Mouse (Mus musculus) activated CD4-positive, CD25-positive, alpha-beta regulatory T cell, adult 4 months (primary cell): ENCODE measurements around the gene Wdr4. TPM values are rescaled to one million over a fixed set of nuclear protein-coding genes. Genes with fewer than 3 reads are reported as not detected.
A peak's percentile ranks its signal among the peaks of the same experiment; 100 is the strongest.
"Not testable (repeated sequence)": the region's sequence is repeated elsewhere in the genome, so short reads cannot be mapped to it uniquely, and the experiment has no call there.

ENCODE experiments used
- ATAC-seq: one replicate; pipeline ENCODE4 v1.8.0; 2017
- polyA plus RNA-seq, 2 experiments: library from polyadenylated mRNA; unstranded; fragments of 100-300 nt; shearing (Covaris generic); gene quantifications; one replicate each; pipeline ENCODE4 v1.2.1; 2017

Wdr4 gene
- 10 to 100 TPM; 14.4 to 16.2 TPM for polyA plus RNA-seq

DNA sequence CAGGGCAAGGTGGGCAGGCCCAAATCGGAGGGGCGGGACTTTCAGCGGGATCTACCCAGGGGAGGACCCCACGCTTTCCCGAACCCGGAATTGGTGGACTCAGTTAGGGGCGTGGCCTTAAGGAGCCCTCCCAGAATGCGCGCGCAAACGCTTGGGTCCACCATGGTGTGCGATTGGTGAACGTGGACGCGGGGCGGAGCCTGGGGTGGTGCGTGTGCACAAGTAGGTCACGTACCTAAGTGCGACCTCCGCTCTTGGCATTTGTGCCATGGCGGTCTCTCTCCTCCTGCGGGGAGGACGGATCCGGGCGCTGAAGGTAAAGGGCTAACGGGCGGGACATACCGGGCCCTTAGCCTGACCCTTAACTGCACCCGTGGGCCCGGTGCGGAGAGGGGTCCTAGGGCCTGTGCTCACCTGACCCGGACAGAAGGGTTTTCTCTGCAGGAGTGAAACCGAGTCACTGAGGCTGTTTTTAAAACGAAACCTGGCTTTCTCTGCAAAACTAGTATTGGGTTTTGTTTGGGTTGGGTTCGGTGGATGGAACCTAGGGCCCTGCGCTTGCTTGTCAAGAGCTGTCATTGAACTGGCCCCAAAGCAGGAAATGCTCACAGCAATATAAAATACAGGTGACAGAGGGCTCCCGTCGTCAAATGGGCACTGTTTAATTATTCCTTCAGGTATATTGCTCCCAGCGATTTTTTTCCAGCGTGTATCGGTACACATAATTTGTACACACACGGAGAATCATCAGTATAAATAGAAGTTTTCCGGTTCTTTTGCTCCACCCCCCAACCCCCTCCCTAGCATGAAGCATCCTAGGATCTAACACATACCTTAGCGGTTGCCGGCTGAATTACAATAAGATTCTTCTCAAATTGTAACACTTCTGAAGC is at the start of gene Wdr4, which contains the start of gene Ndufv3:
TSS of gene Wdr4 (minus strand) at position 35 of the 893 bp plus-strand sequence.
TSS of gene Ndufv3 (plus strand) at position 170 of the 893 bp plus-strand sequence.
- peak; percentile 94 for ATAC-seq

DNA sequence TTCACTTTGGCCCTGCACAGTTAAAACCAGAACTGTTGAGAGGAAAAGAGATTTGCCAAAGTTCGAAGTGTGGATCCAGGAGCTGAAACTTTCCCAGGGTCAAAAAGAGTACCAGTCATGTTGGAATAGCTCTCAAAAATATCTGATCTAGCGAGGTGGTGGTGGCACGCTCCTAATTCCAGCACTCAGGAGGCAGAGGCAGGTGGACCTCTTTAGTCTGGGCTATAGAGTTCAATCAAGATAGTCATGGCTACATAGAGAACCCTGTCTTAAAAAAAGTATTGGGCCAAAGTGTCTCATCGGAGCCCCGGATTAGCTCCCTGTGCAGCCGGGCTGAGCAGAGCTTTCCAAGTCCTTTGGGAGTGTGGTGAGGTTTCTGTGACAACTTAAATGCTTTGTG is 46.5 kb upstream of the Wdr4 start:
- ATAC-seq: no peak

DNA sequence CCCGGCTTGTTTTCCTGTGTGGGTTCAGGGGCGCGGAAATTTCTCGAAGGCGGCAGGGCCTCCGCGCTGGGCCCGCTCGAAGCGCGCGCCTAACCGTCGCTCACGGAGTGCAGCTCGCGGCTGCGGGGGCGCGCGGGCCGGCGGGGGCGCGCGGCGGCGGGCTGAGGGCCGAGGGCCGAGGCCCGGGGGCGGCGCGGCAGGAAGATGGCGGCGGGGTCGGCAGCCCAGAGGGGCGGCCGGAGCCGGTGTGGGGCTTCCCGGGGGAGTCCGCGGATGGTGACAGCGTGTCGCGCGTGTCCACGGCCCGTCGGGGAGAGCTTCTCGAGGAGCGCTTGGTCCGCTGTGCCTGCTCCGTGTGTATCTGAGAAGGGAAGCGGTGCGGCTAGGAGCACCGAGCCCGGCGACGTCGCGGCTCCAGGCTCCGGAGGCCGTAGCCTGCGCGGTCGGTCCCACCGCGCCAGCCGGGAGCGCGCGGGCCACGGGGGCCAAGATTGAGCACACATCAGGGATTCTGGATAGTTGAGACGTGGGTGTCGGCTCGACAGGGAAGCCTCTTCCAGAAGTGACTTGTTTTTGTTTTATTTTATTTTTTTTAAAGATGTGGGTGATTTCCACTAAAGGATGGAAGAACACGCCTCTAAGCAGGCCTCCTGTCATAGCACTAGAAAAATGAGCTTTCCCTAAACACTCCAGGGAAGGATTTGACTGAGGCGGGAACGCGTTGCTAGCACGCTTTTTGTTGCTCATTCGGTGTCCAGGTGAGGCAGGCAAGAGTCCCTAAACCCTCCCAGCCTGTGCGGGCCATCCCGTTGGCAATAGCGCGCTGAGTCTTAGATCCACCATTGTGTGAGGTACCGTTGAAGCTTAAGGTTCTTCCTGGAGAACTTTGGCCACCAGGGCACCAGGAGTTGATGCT is 45.6 kb upstream of the Wdr4 start:
- peak; percentile 0 for ATAC-seq

DNA sequence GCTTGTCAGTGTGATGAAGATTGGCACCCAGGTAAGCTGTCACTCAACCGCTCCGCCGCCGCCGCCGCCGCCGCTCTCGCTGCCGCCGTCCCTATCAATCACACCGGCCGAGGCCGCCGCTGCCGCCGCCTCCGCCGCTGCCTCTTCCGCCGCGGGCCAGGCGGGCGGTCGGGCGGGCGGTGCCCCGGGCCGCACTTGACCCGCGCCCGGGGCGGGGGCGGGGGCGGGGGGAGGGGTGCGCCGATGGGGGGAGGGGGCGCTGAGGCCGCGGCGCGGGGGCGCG is 45.0 kb upstream of the Wdr4 start:
- ATAC-seq: no peak

DNA sequence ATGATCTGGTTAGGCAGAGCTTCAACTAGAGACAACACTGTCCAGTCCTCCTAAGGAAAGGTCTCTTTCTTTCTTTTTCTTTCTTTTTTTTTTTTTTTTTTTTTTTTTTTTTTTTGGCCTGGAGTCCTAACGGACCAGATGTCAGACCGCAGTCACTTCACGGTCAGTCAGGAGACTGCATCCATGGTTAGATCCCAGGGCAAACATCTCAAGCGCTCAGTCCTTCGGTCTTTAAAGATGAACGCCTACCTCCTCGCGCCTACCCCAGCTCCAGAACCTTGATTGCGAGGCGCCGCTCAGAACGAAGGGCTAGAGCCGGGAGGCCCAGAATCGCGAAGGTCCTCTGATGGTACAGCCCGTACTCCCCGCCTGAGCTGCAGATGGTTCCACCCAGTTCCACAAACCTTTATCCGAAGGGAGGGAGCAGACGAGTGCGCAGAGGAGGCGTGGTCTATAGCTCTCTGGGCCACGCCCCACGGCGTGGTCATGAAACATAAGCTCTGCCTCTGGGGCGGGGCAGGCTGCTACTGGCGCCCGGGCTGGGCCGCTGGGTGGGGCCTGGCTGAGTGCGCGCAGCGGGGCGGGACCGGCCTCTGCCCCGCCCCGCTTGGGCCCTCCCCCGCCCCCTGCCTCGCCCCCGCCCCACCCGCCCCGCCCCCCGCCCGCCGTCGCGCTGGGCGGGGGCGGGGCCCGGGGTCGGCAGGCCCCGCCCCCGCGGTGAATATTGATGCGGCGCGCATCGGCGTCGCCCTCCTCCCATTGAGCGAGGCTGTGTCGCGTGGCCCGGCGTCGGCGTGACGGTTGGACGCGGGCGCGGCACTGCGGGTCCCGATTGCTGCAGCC is 44.5 kb upstream of the Wdr4 start, which contains the start of gene Pknox1:
TSS of gene Pknox1 (plus strand) at position 720 of the 843 bp plus-strand sequence.
- peak; percentile 85 for ATAC-seq

DNA sequence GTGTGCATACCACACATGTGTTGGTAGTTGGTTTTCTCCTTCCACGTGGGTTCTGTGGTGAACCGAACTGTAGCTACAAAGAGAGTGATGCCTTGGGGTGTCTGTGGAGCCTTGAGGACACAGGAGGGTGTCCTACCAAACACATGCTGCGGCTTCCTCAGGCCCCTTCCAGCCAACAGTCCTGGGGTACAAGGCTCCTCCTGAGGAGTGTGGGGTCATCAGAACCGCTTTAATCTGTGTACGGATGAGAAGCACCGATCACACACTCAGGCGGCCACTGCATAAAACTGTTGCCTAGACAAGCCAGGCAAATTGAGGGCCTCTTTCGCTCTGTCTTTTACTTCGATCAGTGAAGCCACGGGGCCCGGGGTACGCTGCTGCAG is 43.8 kb upstream of the Wdr4 start:
- ATAC-seq: no peak

DNA sequence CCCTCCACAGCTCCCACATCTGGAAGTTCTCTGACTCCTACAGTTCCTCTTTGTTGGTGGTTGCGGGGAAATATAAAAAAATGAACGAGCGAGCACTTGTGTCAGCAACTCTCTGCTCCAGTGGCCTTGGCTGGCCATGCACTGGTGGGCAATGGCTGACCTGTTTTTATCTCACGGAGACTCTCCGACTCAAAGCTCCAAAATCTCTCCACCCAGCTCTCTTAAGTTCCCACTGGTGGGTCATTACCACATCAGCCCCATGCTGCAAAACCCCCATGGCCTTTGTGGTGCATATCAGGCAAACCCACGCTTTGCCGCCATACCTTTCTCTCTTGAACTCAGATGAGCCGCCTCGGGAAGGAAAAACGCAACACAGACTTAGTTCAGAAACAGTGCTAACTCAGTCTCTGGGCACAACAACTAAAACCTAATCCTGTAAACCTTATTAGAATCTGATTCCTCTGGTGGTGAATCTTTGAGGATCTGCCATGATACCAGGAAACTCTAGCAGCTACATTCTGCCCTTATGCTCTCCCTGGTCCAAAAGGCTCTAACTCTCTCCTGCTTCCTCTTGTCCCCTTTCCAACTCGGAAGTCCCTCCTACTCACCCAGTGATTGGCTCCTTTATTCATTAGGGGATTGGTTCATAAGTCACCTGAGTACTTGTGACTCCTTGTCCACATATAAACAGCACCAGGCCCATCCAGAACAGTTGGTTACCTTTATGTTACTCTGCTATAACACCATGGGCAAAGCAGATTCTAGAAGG is 39.4 kb upstream of the Wdr4 start:
- no peak for ATAC-seq

DNA sequence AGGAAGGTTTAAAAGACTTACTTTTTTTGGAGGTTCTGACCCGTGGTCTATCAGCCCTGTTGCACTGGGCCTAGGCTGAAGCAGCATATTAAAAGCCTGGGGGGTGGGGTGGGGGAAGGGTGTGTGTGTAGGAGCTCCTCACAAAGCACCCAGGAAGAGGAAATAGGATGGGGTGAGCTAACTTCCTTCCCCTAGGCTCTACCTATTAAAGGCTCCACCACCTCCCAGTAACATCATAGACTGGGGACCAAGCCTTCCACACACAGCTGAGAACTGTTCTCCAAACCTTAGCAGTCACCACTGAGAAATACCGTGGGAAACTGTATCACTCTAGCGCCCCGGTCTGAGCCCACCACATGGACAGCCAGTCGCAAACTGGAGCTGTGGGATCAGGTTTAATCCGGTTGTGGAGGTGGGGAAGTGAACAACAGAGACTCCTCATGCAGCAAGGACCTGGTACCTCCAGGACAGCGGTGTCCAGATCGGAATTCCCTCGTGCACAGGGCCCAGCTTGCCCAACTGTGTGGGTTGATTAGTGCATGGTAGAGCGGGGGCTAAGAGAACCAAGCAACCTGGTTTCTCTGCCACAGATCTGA is 38.3 kb upstream of the Wdr4 start:
- peak; percentile 57 for ATAC-seq

DNA sequence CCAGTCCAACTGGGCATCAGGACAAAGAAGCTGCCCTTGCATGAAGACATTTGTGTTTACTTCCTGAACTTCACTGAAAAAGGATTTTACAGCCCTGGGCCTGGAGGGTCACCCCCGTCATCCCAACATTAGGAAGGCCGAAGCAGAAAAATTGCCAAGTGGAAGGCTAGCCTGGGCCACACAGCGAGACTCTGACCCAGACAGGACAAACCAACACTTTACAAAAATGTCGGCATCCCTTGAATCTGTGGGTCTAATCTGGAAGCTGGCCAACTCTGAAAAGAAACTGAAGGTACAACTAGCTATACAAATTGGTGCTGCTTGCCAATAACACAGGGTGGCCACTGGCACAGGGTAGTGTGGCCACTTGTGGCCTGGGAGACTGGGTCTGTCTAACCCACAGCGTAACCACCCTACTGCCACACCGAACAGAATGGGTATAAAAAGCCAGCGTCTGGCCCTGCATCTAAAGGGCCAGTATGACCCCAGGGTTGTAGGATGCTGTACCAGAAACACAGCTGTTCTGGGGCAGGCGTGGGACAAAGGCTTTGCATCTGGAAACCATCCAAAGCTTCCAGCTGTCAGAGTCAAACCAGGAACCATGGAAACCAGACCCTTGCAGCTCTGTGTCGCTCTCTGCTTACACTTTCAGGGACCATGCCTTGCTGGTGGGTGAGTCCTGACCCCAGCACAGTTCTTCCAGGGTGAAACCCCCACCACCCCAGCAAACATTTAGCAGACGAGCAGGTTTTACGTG is 37.5 kb upstream of the Wdr4 start:
- ATAC-seq: no peak

DNA sequence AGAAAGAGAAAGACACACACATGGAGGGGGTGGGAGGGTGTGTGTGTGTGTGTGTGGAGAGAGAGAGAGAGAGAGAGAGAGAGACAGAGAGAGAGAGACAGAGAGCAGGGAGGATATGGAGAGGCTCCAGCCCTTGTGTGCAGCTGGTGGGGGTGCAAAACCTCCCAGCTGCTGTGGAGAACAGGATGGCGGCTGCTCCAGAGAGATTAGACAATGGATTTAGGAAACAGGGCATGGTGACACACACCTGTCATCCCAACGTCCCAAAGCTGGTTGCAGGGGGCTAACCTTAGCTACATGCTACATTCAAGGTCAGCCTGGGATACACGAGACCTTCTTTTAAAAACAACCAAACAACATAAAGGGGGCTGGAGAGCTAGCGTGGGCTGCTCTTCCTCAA is 36.5 kb upstream of the Wdr4 start:
- no peak for ATAC-seq

DNA sequence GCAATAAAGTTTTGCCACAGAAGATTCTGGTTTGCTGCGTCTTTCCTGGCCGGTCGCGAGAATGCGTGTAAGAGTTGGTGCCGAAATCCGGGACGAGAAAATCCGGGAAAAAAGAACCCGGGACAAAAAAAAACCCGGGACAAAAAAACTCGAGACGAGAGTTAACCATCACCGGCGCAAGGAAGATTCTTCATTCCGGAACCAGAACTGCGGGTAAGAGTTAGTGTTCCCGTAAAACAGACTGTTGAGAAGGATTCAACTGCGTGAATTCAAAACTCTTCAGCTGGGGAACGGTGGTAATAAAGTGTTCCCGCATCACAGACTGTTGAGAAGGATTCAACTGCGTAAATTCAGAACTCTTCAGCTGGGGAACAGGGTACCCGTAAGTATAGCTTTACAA is 32.8 kb upstream of the Wdr4 start:
- ATAC-seq: not testable (repeated sequence)

DNA sequence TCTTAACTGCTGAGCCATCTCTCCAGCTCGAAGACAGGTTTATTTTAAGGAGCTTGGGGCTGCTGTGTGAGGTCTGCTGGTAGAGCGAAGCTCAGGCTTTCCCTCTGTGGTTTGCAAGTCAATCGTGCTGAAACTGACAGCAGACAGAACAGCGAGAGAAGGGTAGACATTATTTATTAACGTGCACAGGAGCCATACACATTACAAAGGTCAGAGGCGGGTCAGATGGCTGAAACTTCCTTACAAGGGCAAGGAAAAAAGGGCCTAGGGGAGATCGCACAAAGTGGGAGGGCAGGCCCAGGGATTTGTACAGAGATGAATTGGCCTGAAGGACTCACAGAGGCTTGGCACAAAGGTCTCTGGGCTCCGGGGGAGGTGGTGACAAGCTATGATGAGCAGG is 29.6 kb upstream of the Wdr4 start:
- ATAC-seq: no peak

DNA sequence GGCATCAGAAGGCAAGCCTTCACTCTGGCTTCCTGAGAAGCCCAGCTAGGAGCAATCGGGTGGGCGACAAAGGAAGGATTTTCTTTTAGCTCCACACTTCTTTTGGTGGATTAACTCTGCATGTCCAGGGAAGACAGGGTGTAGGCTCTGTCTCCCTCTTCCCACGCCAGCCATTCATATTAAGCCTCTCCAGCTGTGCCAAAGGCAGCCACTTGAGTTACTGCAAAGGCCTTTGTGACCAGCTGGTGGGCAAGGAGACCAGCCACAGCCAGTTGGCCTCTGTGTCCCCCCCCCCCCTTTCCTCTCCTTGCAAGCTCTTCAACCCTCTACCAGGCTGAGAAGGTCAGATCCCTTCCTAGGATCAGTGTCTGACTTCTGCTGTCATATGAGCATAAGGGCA is 28.2 kb upstream of the Wdr4 start:
- ATAC-seq: no peak

DNA sequence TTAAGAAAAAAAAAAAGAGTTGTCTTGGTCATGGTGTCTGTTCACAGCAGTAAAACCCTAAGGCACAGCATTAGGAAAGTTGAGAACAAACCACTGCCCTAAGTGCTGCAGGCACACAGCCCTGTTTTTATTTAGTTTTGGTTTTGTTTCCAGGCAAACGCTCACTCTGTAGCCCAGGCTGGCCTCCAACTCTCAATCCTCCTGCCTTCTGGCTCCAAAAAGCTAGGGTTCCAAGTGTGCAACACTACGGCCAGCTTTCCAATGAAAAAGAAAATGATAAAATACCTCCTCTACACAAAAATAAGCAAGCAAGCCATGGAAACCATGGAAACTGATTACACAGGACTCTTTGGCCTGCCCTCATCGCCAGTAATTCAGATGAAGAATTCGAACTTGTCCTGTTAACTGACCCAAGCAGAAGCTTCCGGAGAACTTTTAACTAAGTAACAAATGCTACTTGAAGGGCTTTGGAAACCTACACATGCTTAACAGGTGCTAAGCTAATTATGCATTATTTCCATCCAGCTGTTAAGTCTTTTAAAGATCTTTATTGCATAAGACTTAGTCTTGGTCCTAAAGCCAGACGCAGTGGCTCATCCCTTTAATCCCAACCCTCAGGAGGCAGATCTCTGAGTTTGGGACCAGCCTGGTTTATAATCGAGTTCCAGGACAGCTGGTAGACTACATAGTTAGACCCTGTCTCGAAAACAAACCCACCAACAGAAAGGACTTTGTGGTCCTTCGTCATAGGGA is 26.8 kb upstream of the Wdr4 start:
- ATAC-seq: no peak

DNA sequence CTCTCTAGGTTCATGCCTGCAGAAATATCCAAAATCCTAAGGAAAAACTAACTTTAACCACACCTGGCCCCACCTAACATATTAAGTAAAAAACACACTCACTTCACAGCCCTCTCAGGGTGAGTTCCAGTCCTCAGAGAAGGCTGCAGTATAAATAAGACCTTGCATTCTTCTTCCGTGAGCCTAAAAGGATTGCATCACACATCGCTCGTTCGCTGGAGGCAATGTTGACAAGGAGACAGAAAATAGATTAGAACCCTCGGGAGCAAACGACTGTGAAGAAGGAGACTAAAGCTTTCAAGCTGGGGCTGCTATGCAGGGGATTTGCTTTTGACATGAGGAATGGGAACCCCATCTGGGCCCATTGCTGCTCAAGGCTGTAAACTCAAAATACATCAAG is 23.8 kb upstream of the Wdr4 start:
- no peak for ATAC-seq

DNA sequence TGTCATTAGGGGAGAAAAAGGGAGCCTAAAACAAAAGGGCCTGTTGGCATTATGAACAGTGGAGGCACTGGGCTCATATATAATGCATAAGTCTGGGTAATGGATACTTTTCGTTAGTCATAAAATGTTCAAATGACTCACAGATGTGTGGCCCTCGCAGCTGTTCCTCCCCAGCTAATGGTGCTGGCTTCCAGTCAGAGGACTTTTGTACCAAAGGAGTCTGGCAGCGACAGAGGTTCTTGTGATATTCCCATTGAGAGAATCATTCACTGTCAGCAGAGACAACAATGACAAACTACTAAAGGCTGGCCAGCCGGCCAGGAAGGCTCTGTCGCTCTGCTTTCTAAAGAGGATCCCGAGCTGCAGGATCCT is 21.7 kb upstream of the Wdr4 start:
- ATAC-seq: no peak

DNA sequence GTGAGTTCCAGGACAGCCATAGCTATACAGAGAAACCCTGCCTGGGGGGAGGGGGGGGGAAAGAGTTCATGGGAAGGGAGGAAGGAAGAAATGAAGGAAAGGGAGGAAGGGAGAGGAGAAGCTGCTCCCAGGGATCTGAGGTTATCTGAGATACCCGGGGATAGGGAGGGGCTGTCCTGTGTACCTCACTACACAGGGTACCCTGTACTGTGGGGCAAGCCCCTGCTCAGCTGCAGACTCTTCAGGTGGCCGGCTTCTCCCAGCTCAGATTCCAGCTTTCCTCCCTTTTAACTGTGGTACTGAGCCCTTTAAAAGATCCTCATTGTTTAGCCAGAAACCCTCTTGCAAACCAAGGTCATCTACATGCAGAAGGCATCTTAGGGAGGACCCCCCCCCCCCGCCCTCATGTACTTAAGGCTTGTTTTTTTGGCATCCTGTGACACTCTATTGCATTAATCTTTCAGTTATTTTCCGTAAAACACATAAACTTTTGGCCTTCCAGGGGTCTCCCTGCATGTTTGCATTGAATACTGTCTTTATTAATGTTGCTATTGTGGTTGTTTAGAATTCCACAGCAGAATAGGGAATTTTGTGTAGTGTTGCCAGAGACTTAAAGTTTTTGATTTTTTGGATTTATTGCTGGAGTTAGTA is 21.2 kb upstream of the Wdr4 start:
- ATAC-seq: no peak

DNA sequence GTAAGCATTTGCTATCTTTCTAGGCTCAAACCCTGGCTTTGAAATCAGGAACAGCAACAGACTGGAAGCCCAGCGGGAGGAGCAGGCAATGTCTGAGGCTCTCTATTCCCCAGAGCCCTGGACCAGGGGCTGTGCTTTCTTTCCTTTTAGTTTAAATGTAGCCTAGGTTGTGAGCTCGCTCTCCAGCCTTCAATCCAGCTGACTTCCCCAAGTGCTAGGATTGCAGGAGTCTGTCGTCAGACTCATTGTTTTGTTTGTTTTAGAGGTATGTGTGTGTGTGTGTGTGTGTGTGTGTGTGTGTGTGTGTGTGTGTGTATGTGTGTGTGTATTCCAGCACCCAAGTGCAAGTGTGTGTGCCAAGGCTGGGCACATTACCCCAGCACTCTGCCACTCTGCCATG is 20.3 kb upstream of the Wdr4 start:
- ATAC-seq: no peak

DNA sequence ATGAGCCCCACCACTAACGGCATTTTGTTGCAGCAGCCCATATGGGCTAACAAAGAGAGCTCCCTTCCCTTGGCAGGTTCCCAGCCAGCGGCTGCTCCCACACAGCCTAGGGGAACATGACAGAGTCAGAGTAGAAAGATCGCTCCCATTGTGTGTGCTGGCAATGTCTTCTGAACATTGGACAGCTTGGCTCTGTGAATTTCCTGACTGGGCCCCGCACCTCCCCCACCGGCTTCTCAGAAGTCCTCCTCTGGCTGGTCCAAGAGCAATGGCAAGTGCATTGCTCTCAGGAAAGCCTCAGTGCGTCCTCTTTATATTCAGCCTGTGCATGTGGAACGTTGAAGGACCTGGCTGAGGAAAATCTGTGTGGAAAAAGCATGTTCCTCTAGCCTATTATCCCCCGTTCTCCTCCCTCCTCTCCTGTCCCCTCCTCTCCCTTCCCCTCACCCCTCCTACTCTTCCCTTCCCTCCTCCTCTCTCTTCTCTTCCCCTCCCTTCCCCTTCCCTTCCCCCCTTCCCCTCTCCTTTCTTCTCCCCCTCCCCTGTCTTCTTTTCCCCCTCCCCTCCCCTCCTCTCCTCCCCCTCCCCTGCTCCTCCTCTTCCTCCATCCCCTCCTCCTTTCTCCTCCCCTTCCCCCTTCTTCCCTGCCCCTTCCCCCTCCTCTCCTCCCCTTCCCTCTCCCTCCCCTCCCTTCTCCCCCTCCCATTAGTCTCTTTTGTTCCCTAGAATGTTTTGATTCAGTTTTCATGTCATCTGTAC is 16.3 kb upstream of the Wdr4 start:
- ATAC-seq: no peak
